6 mouse cellular contexts compared by ENCODE assay signal in genomic region chrX:129056408-129056807, GRCm38 (mm10).
DNase-seq lines count a peak whose midpoint lies in the region; ATAC-seq and TF ChIP-seq lines count a peak whose summit lies in the region.
"Not testable (repeated sequence)": the region's sequence is repeated elsewhere in the genome, so short reads cannot be mapped to it uniquely, and the experiment has no call there.

No protein-coding gene starts in this region.

- not testable (repeated sequence) for H3K36me3 ChIP-seq in CH12.LX (replicated peaks in 1 of 2; ENCODE audit: control insufficient read depth in 1 of 2, insufficient read depth in 1 of 2, low read length in 1 of 2); ES-E14 (ENCODE audit: control insufficient read depth, insufficient read depth, low read length, poor library complexity, severe bottlenecking); hindbrain, embryonic 14.5 days (replicated peaks; ENCODE audit: control insufficient read depth, insufficient read depth); liver, embryonic 14.5 days (replicated peaks; ENCODE audit: control insufficient read depth, insufficient read depth, low read depth)

- H3K9me3 ChIP-seq in CH12.LX (replicated peaks; ENCODE audit: low read length); ES-E14 (ENCODE audit: control insufficient read depth, insufficient read depth, low read depth, low read length); hindbrain, embryonic 14.5 days (ENCODE audit: control insufficient read depth, low read length); liver, embryonic 14.5 days (ENCODE audit: control insufficient read depth, low read length): not testable (repeated sequence)

- dilution Hi-C loops in CH12.LX (cut with MboI; ENCODE audit: extremely low pct_ligation_motif_present, extremely low pct_unique_long_range_greater_than_20kb, low sequenced_read_pairs), result not testable (repeated sequence)

- not testable (repeated sequence) for TF ChIP-seq POLR2A in CH12.LX (IDR thresholded peaks at IDR 0.05; ENCODE audit: low read depth, low read length)

- in situ Hi-C loops in CH12.LX (cut with MboI; ENCODE audit: low pct_ligation_motif_present, low pct_unique_long_range_greater_than_20kb, low sequenced_read_pairs); ES-E14 (cut with MboI; ENCODE audit: low sequenced_read_pairs in 2 of 2, unreplicated experiment in 2 of 2): not testable (repeated sequence)

- not testable (repeated sequence) for H3K4me1 ChIP-seq in CH12.LX (ENCODE audit: control insufficient read depth in 1 of 2, insufficient read depth in 2 of 2); ES-E14 (ENCODE audit: control insufficient read depth in 2 of 2, insufficient read depth in 2 of 2, low read length in 2 of 2, poor library complexity in 1 of 2); hindbrain, embryonic 14.5 days (replicated peaks; ENCODE audit: control insufficient read depth, insufficient read depth, low read length); liver, embryonic 14.5 days (replicated peaks; ENCODE audit: control insufficient read depth in 2 of 2, insufficient read depth in 2 of 2, low read length in 1 of 2)

- not testable (repeated sequence) for H3K9ac ChIP-seq in CH12.LX (ENCODE audit: insufficient read depth, low read depth); ES-E14 (ENCODE audit: insufficient read depth, low read depth, low read length, poor library complexity, severe bottlenecking); hindbrain, embryonic 14.5 days; liver, embryonic 14.5 days (replicated peaks)

- H3K79me2 ChIP-seq in CH12.LX (replicated peaks; ENCODE audit: control insufficient read depth, extremely low read depth, insufficient read depth, poor library complexity, severe bottlenecking), result not testable (repeated sequence)

- not testable (repeated sequence) for TF ChIP-seq RAD21 in CH12.LX (IDR thresholded peaks at IDR 0.05; ENCODE audit: low read depth, low read length)

- TF ChIP-seq CTCF in CH12.LX (conservative IDR thresholded peaks at IDR 0.05 in 1 of 2, IDR thresholded peaks at IDR 0.05 in 1 of 2; ENCODE audit: low read depth in 2 of 2, low read length in 2 of 2); liver, embryonic 14.5 days (IDR thresholded peaks at IDR 0.05; ENCODE audit: low read depth): not testable (repeated sequence)

- H3K4me3 ChIP-seq in CH12.LX (replicated peaks in 1 of 3; ENCODE audit: low read depth in 2 of 3, low read length in 2 of 3, poor library complexity in 1 of 3); ES-E14 (ENCODE audit: insufficient read depth in 1 of 2, low read depth in 1 of 2, low read length in 2 of 2, poor library complexity in 1 of 2, severe bottlenecking in 1 of 2); hindbrain, embryonic 14.5 days (replicated peaks; ENCODE audit: low read length); liver, embryonic 14.5 days (ENCODE audit: insufficient read depth in 1 of 2, low read depth in 2 of 2, low read length in 2 of 2): not testable (repeated sequence)

- WGBS in hindbrain, embryonic 14.5 days, result 76% methylated on average over 1 of the region's 1 CpGs
- 38% methylated on average over 1 of the region's 1 CpGs for WGBS in liver, embryonic 14.5 days (ENCODE audit: insufficient replicate concordance)

- not testable (repeated sequence) for H3K27me3 ChIP-seq in CH12.LX (replicated peaks); hindbrain, embryonic 14.5 days (ENCODE audit: control insufficient read depth, insufficient read depth, low read length); liver, embryonic 14.5 days (ENCODE audit: control insufficient read depth, insufficient read depth, low read length)

- not testable (repeated sequence) for H3K27ac ChIP-seq in CH12.LX (ENCODE audit: insufficient read depth, low read depth); ES-E14 (ENCODE audit: insufficient read depth, low read depth, low read length, poor library complexity, severe bottlenecking); hindbrain, embryonic 14.5 days; liver, embryonic 14.5 days

- DNase-seq in CH12.LX (ENCODE audit: extremely low read depth), result peak; percentile 0
- DNase-seq in ES-E14 (ENCODE audit: low read depth, low spot score), result peak; percentile 21
- peak; percentile 14 for DNase-seq in ZHBTc4 (ENCODE audit: low read depth, low spot score)
- DNase-seq in hindbrain, embryonic 14.5 days (ENCODE audit: low spot score); liver, embryonic 14.5 days (ENCODE audit: low read depth in 3 of 3, low spot score in 3 of 3): not testable (repeated sequence)

- ATAC-seq in hindbrain, embryonic 14.5 days (ENCODE audit: low FRiP score), result 0 out of 2 replicates have a peak, but pooled peaks have one; percentile 64
- ATAC-seq in liver, embryonic 14.5 days (ENCODE audit: insufficient read depth), result peak; percentile 50; the same call in 1 of the 2 replicates
- 0 out of 2 replicates have a peak, but pooled peaks have one; percentile 53 for ATAC-seq in monocyte, adult 5-6 weeks (replicated peaks; ENCODE audit: insufficient number of reproducible peaks, low FRiP score, low TSS enrichment, poor library complexity, severe bottlenecking)

- TF ChIP-seq EP300 in CH12.LX (IDR thresholded peaks at IDR 0.05; ENCODE audit: low read length); liver, embryonic 14.5 days (IDR thresholded peaks at IDR 0.05; ENCODE audit: low read depth): not testable (repeated sequence)

- not testable (repeated sequence) for H3K4me2 ChIP-seq in CH12.LX (ENCODE audit: insufficient read depth, low read depth, poor library complexity, severe bottlenecking); hindbrain, embryonic 14.5 days (replicated peaks); liver, embryonic 14.5 days (ENCODE audit: low read depth)
